Mouse (Mus musculus): ENCODE measurements around the gene Ppp2r2d. TPM values are rescaled to one million over a fixed set of nuclear protein-coding genes. Genes with fewer than 3 reads are reported as not detected.

Gene Ppp2r2d
- polyA plus RNA-seq, 1 experiment = 64.6 TPM

- Histone ChIP-seq H3K4me3 (ENCODE audit: insufficient read depth, low read length) (no peak overlapping the region), H3K4me1 (ENCODE audit: control insufficient read depth, insufficient read depth, low read length) (peaks cover 15% of the 10 kb centered on the region), H3K27ac (ENCODE audit: insufficient read depth, low read length) (no peak overlapping the region)
- TF ChIP-seq CTCF (IDR thresholded peaks at IDR 0.05; ENCODE audit: extremely low read depth, insufficient read depth, low read length) (peak; percentile 84), POLR2A (IDR thresholded peaks at IDR 0.05; ENCODE audit: extremely low read depth, insufficient read depth, low read length) (no peak)
Observed at GRCm38 (mm10) chr7:138840594-138841021, 5.3 kb upstream of the Ppp2r2d start.

GRCm38 (mm10) chr7:138841436-138842151 lies 4.3 kb upstream of the Ppp2r2d start:
- Histone ChIP-seq H3K4me1 (ENCODE audit: control insufficient read depth, insufficient read depth, low read length) (peaks cover 15% of the 10 kb centered on the region), H3K27ac (ENCODE audit: insufficient read depth, low read length) (no peak overlapping the region), H3K4me3 (ENCODE audit: insufficient read depth, low read length) (no peak overlapping the region)
- TF ChIP-seq POLR2A (IDR thresholded peaks at IDR 0.05; ENCODE audit: extremely low read depth, insufficient read depth, low read length) (no peak), CTCF (IDR thresholded peaks at IDR 0.05; ENCODE audit: extremely low read depth, insufficient read depth, low read length) (no peak)

GRCm38 (mm10) chr7:138843421-138843820 lies 2.5 kb upstream of the Ppp2r2d start:
- TF ChIP-seq CTCF (IDR thresholded peaks at IDR 0.05; ENCODE audit: extremely low read depth, insufficient read depth, low read length) (no peak), POLR2A (IDR thresholded peaks at IDR 0.05; ENCODE audit: extremely low read depth, insufficient read depth, low read length) (no peak)
- Histone ChIP-seq H3K27ac (ENCODE audit: insufficient read depth, low read length) (no peak overlapping the region), H3K4me1 (ENCODE audit: control insufficient read depth, insufficient read depth, low read length) (peaks cover 18% of the 10 kb centered on the region), H3K4me3 (ENCODE audit: insufficient read depth, low read length) (no peak overlapping the region)

- peaks cover 20% of the 10 kb centered on the region for H3K4me1 ChIP-seq (ENCODE audit: control insufficient read depth, insufficient read depth, low read length)
- 0 out of 2 replicates have a peak overlapping the region, but pooled peaks have one; percentile 21 for H3K27ac ChIP-seq (ENCODE audit: insufficient read depth, low read length)
- TF ChIP-seq CTCF (IDR thresholded peaks at IDR 0.05; ENCODE audit: extremely low read depth, insufficient read depth, low read length) = no peak
- peak overlapping the region; percentile 80 for H3K4me3 ChIP-seq (ENCODE audit: insufficient read depth, low read length)
Observed at GRCm38 (mm10) chr7:138845111-138845510, 768 bp upstream of the Ppp2r2d start.

GRCm38 (mm10) chr7:138846502-138846991 lies 668 bp downstream of the Ppp2r2d start:
- peaks cover 23% of the 10 kb centered on the region for H3K4me1 ChIP-seq (ENCODE audit: control insufficient read depth, insufficient read depth, low read length)
- H3K27ac ChIP-seq (ENCODE audit: insufficient read depth, low read length) = peak overlapping the region; percentile 74
- TF ChIP-seq POLR2A (IDR thresholded peaks at IDR 0.05; ENCODE audit: extremely low read depth, insufficient read depth, low read length) (no peak), CTCF (IDR thresholded peaks at IDR 0.05; ENCODE audit: extremely low read depth, insufficient read depth, low read length) (no peak)
- H3K4me3 ChIP-seq (ENCODE audit: insufficient read depth, low read length) = peak overlapping the region; percentile 80

GRCm38 (mm10) chr7:138847316-138848027 lies 1.6 kb downstream of the Ppp2r2d start:
- Histone ChIP-seq H3K4me1 (ENCODE audit: control insufficient read depth, insufficient read depth, low read length) (peaks cover 22% of the 10 kb centered on the region), H3K4me3 (ENCODE audit: insufficient read depth, low read length) (peak overlapping the region; percentile 80), H3K27ac (ENCODE audit: insufficient read depth, low read length) (no peak overlapping the region)
- TF ChIP-seq CTCF (IDR thresholded peaks at IDR 0.05; ENCODE audit: extremely low read depth, insufficient read depth, low read length) = no peak
- no peak for TF ChIP-seq POLR2A (IDR thresholded peaks at IDR 0.05; ENCODE audit: extremely low read depth, insufficient read depth, low read length)

GRCm38 (mm10) chr7:138848028-138848920 lies 2.4 kb downstream of the Ppp2r2d start:
- Histone ChIP-seq H3K4me1 (ENCODE audit: control insufficient read depth, insufficient read depth, low read length) (peaks cover 18% of the 10 kb centered on the region), H3K4me3 (ENCODE audit: insufficient read depth, low read length) (peak overlapping the region; percentile 80; the same call in 1 of the 2 replicates), H3K27ac (ENCODE audit: insufficient read depth, low read length) (no peak overlapping the region)
- TF ChIP-seq CTCF (IDR thresholded peaks at IDR 0.05; ENCODE audit: extremely low read depth, insufficient read depth, low read length) (no peak), POLR2A (IDR thresholded peaks at IDR 0.05; ENCODE audit: extremely low read depth, insufficient read depth, low read length) (no peak)

- peaks cover 11% of the 10 kb centered on the region for H3K4me1 ChIP-seq (ENCODE audit: control insufficient read depth, insufficient read depth, low read length)
- H3K4me3 ChIP-seq (ENCODE audit: insufficient read depth, low read length) = no peak overlapping the region
- TF ChIP-seq CTCF (IDR thresholded peaks at IDR 0.05; ENCODE audit: extremely low read depth, insufficient read depth, low read length) = no peak
- TF ChIP-seq POLR2A (IDR thresholded peaks at IDR 0.05; ENCODE audit: extremely low read depth, insufficient read depth, low read length) = no peak
- H3K27ac ChIP-seq (ENCODE audit: insufficient read depth, low read length) = no peak overlapping the region
Observed at GRCm38 (mm10) chr7:138850083-138850482, 4.2 kb downstream of the Ppp2r2d start.

- H3K27ac ChIP-seq (ENCODE audit: insufficient read depth, low read length) = no peak overlapping the region
- no peak for TF ChIP-seq POLR2A (IDR thresholded peaks at IDR 0.05; ENCODE audit: extremely low read depth, insufficient read depth, low read length)
- TF ChIP-seq CTCF (IDR thresholded peaks at IDR 0.05; ENCODE audit: extremely low read depth, insufficient read depth, low read length) = no peak
- peaks cover 14% of the 10 kb centered on the region for H3K4me1 ChIP-seq (ENCODE audit: control insufficient read depth, insufficient read depth, low read length)
- H3K4me3 ChIP-seq (ENCODE audit: insufficient read depth, low read length) = no peak overlapping the region
Observed at GRCm38 (mm10) chr7:138853417-138854031, 7.6 kb downstream of the Ppp2r2d start.
